Mouse (Mus musculus): Measurements from ENCODE around the gene Psmd13. TPM values are rescaled to one million over a fixed set of nuclear protein-coding genes. Genes with fewer than 3 reads are reported as not detected.

Gene Psmd13
- polyA plus RNA-seq, 1 experiment from 2014 or later = 243 TPM

DNA sequence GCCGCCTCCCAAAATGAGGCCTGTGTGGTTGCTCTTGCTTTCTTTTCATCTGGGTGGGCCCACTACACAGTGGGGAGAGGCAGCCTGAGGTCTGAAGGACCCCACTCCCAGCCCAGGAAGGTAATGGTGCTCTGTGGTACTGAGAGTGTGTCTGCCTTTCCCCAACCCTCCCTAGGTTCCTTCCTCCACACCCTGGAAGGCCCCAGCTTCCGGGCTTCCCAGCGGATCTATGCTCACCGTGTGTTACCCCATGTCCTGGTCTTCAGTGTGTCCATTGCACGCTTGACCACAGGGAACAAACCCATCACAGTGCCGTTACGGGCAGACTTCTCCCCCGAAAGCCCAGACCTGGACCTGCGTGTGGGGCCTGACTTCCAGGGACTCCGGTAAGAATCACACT, 61.0 kb downstream of the Psmd13 start:
- Histone ChIP-seq H3K36me3 (ENCODE audit: control insufficient read depth, insufficient read depth, low read length) (no peaks in the 10 kb centered on the region), H3K4me3 (ENCODE audit: low read depth, low read length) (no peak overlapping the region), H3K9ac (ENCODE audit: low read depth, low read length) (no peak overlapping the region), H3K4me1 (replicated peaks; ENCODE audit: control insufficient read depth, insufficient read depth, low read length) (no peaks in the 10 kb centered on the region), H3K4me2 (replicated peaks; ENCODE audit: low read depth, low read length) (no peak overlapping the region), H3K27me3 (ENCODE audit: control insufficient read depth, insufficient read depth, low read length) (no peaks in the 10 kb centered on the region; the same call in 1 of the 2 replicates), H3K9me3 (ENCODE audit: control insufficient read depth, low read length) (no peaks in the 10 kb centered on the region), H3K27ac (ENCODE audit: low read depth, low read length) (no peak overlapping the region)
- ATAC-seq (ENCODE audit: low FRiP score) = no peak
- WGBS = 89% methylated on average over 10 of the region's 10 CpGs
- DNase-seq (ENCODE audit: low spot score) = no peak

DNA sequence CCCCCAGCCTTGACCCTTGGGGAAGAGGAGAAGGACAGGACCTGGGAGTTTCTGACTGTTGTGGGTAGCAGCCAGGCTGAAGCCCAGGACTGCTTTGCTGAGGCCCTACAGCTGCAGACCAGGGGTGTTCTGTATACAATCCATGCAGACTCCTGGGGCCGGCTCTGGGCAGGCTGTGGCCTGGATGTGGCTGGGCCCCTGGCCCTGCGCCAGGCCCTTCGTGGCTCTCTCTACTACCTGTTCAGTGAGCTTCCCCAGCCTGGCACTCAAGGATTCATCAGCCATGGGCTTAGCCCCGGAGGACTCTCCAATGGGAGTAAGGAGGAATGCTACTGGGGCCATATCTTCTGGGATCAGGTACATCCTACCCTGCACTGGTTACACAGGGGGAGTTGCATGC, 61.6 kb downstream of the Psmd13 start:
- H3K36me3 ChIP-seq (ENCODE audit: control insufficient read depth, insufficient read depth, low read length) = no peaks in the 10 kb centered on the region
- no peak overlapping the region for H3K9ac ChIP-seq (ENCODE audit: low read depth, low read length)
- no peaks in the 10 kb centered on the region; the same call in 1 of the 2 replicates for H3K27me3 ChIP-seq (ENCODE audit: control insufficient read depth, insufficient read depth, low read length)
- H3K4me2 ChIP-seq (replicated peaks; ENCODE audit: low read depth, low read length) = no peak overlapping the region
- no peak overlapping the region for H3K27ac ChIP-seq (ENCODE audit: low read depth, low read length)
- no peaks in the 10 kb centered on the region for H3K9me3 ChIP-seq (ENCODE audit: control insufficient read depth, low read length)
- no peak overlapping the region for H3K4me3 ChIP-seq (ENCODE audit: low read depth, low read length)
- WGBS = 91% methylated on average over 4 of the region's 4 CpGs
- no peak for DNase-seq (ENCODE audit: low spot score)
- no peaks in the 10 kb centered on the region for H3K4me1 ChIP-seq (replicated peaks; ENCODE audit: control insufficient read depth, insufficient read depth, low read length)
- no peak for ATAC-seq (ENCODE audit: low FRiP score)

GRCm38 (mm10) chr7:140944236-140944635, 62.5 kb downstream of the Psmd13 start:
- Histone ChIP-seq H3K27me3 (ENCODE audit: control insufficient read depth, insufficient read depth, low read length) (no peaks in the 10 kb centered on the region; the same call in 1 of the 2 replicates), H3K27ac (ENCODE audit: low read depth, low read length) (no peak overlapping the region), H3K9ac (ENCODE audit: low read depth, low read length) (no peak overlapping the region), H3K4me1 (replicated peaks; ENCODE audit: control insufficient read depth, insufficient read depth, low read length) (no peaks in the 10 kb centered on the region), H3K9me3 (ENCODE audit: control insufficient read depth, low read length) (no peaks in the 10 kb centered on the region), H3K4me2 (replicated peaks; ENCODE audit: low read depth, low read length) (no peak overlapping the region), H3K36me3 (ENCODE audit: control insufficient read depth, insufficient read depth, low read length) (no peaks in the 10 kb centered on the region), H3K4me3 (ENCODE audit: low read depth, low read length) (no peak overlapping the region)
- DNase-seq (ENCODE audit: low spot score) (no peak), ATAC-seq (ENCODE audit: low FRiP score) (no peak)
- WGBS = 89% methylated on average over 7 of the region's 7 CpGs

DNA sequence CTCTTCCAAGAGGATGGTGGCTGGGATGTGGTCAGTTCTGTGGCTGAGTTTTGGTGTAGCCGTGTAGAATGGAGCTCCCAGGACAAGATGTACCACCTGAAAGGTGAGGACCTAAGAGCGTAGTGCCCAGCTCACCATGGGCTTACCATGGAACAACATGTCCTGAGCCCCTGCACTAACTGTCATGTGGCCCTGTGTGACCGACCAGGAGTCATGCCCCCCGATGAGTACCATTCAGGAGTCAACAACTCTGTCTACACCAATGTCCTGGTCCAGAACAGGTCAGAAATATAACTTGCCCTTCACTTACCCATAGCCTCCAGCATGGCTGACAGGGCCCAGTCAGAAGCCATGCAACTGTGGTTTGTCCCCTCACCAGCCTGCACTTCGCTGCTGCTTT, 63.5 kb downstream of the Psmd13 start:
- WGBS = 90% methylated on average over 5 of the region's 5 CpGs
- DNase-seq (ENCODE audit: low spot score) (no peak), ATAC-seq (ENCODE audit: low FRiP score) (no peak)
- H3K4me2 ChIP-seq (replicated peaks; ENCODE audit: low read depth, low read length) = no peak overlapping the region
- no peak overlapping the region for H3K9ac ChIP-seq (ENCODE audit: low read depth, low read length)
- no peaks in the 10 kb centered on the region for H3K4me1 ChIP-seq (replicated peaks; ENCODE audit: control insufficient read depth, insufficient read depth, low read length)
- H3K27ac ChIP-seq (ENCODE audit: low read depth, low read length) = no peak overlapping the region
- H3K4me3 ChIP-seq (ENCODE audit: low read depth, low read length) = no peak overlapping the region
- H3K36me3 ChIP-seq (ENCODE audit: control insufficient read depth, insufficient read depth, low read length) = no peaks in the 10 kb centered on the region
- no peaks in the 10 kb centered on the region for H3K9me3 ChIP-seq (ENCODE audit: control insufficient read depth, low read length)
- H3K27me3 ChIP-seq (ENCODE audit: control insufficient read depth, insufficient read depth, low read length) = no peaks in the 10 kb centered on the region; the same call in 1 of the 2 replicates

DNA sequence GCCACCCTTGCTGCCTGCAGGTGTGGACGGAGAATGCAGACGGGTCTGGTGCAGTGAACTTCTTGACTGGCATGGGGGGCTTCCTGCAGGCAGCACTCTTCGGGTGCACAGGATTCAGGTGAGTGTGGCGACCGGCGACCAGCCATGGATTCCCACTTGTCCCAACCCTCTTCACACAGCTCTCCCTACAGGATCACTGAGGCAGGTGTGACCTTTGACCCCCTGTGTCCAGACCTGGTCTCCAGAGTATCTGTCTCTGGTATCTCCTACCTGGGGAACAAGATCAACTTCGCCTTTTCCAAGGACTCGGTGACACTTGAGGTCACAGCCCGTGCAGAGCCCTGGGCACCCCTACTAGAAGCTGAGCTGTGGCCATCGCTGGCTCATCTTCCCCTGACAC, 64.5 kb downstream of the Psmd13 start:
- Histone ChIP-seq H3K9ac (ENCODE audit: low read depth, low read length) (no peak overlapping the region), H3K36me3 (ENCODE audit: control insufficient read depth, insufficient read depth, low read length) (no peaks in the 10 kb centered on the region), H3K9me3 (ENCODE audit: control insufficient read depth, low read length) (no peaks in the 10 kb centered on the region), H3K27ac (ENCODE audit: low read depth, low read length) (no peak overlapping the region), H3K4me3 (ENCODE audit: low read depth, low read length) (no peak overlapping the region), H3K4me1 (replicated peaks; ENCODE audit: control insufficient read depth, insufficient read depth, low read length) (no peaks in the 10 kb centered on the region; the same call in 1 of the 2 replicates), H3K27me3 (ENCODE audit: control insufficient read depth, insufficient read depth, low read length) (no peaks in the 10 kb centered on the region; the same call in 1 of the 2 replicates), H3K4me2 (replicated peaks; ENCODE audit: low read depth, low read length) (no peak overlapping the region)
- DNase-seq (ENCODE audit: low spot score) (no peak), ATAC-seq (ENCODE audit: low FRiP score) (no peak)
- WGBS = 89% methylated on average over 10 of the region's 10 CpGs

- Histone ChIP-seq H3K9me3 (ENCODE audit: control insufficient read depth, low read length) (no peaks in the 10 kb centered on the region), H3K36me3 (ENCODE audit: control insufficient read depth, insufficient read depth, low read length) (no peaks in the 10 kb centered on the region), H3K4me1 (replicated peaks; ENCODE audit: control insufficient read depth, insufficient read depth, low read length) (no peaks in the 10 kb centered on the region; the same call in 1 of the 2 replicates), H3K9ac (ENCODE audit: low read depth, low read length) (no peak overlapping the region), H3K27me3 (ENCODE audit: control insufficient read depth, insufficient read depth, low read length) (no peaks in the 10 kb centered on the region; the same call in 1 of the 2 replicates), H3K4me3 (ENCODE audit: low read depth, low read length) (no peak overlapping the region), H3K27ac (ENCODE audit: low read depth, low read length) (no peak overlapping the region), H3K4me2 (replicated peaks; ENCODE audit: low read depth, low read length) (no peak overlapping the region)
- WGBS = 64% methylated on average over 7 of the region's 7 CpGs
- ATAC-seq (ENCODE audit: low FRiP score) (no peak), DNase-seq (ENCODE audit: low spot score) (no peak)
Observed at GRCm38 (mm10) chr7:140946980-140947379, 65.2 kb downstream of the Psmd13 start.

GRCm38 (mm10) chr7:140948161-140948560, 66.4 kb downstream of the Psmd13 start:
- Histone ChIP-seq H3K27ac (ENCODE audit: low read depth, low read length) (no peak overlapping the region), H3K36me3 (ENCODE audit: control insufficient read depth, insufficient read depth, low read length) (no peaks in the 10 kb centered on the region), H3K4me3 (ENCODE audit: low read depth, low read length) (no peak overlapping the region), H3K4me1 (replicated peaks; ENCODE audit: control insufficient read depth, insufficient read depth, low read length) (no peaks in the 10 kb centered on the region; the same call in 1 of the 2 replicates), H3K4me2 (replicated peaks; ENCODE audit: low read depth, low read length) (no peak overlapping the region), H3K27me3 (ENCODE audit: control insufficient read depth, insufficient read depth, low read length) (no peaks in the 10 kb centered on the region; the same call in 1 of the 2 replicates), H3K9me3 (ENCODE audit: control insufficient read depth, low read length) (no peaks in the 10 kb centered on the region), H3K9ac (ENCODE audit: low read depth, low read length) (no peak overlapping the region)
- DNase-seq (ENCODE audit: low spot score) (no peak), ATAC-seq (ENCODE audit: low FRiP score) (no peak)
- WGBS = 89% methylated on average over 8 of the region's 8 CpGs

Other genes with a start within 250 kb of the Psmd13 start
- gene Olfr53, start 235.5 kb upstream of the Psmd13 start, polyA plus RNA-seq (2014; fragmentation: Nextera tagmentation; extraction: Ambion mirVana) = not detected in 2 replicates
- not detected in 2 replicates for gene Olfr539, start 222.0 kb upstream of the Psmd13 start, polyA plus RNA-seq (2014; fragmentation: Nextera tagmentation; extraction: Ambion mirVana)
- gene Olfr45, start 200.0 kb upstream of the Psmd13 start, polyA plus RNA-seq (2014; fragmentation: Nextera tagmentation; extraction: Ambion mirVana) = not detected in 2 replicates
- gene Olfr541, start 184.7 kb upstream of the Psmd13 start, polyA plus RNA-seq (2014; fragmentation: Nextera tagmentation; extraction: Ambion mirVana) = not detected in 2 replicates
- gene Cyp2e1, start 118.2 kb upstream of the Psmd13 start, polyA plus RNA-seq (2014; fragmentation: Nextera tagmentation; extraction: Ambion mirVana) = not detected in 2 replicates
- gene Syce1, start 94.1 kb upstream of the Psmd13 start, polyA plus RNA-seq (2014; fragmentation: Nextera tagmentation; extraction: Ambion mirVana) = 0.45 TPM in 1 of 2 replicates, not detected in the other
- gene Zfp941, start 59.8 kb upstream of the Psmd13 start, polyA plus RNA-seq (2014; fragmentation: Nextera tagmentation; extraction: Ambion mirVana) = 6.4 and 8.1 TPM in 2 replicates
- gene Urah, start 47.0 kb upstream of the Psmd13 start, polyA plus RNA-seq (2014; fragmentation: Nextera tagmentation; extraction: Ambion mirVana) = 0.25 TPM in 1 of 2 replicates, not detected in the other
- not detected in 2 replicates for gene Scgb1c1, start 36.4 kb upstream of the Psmd13 start, polyA plus RNA-seq (2014; fragmentation: Nextera tagmentation; extraction: Ambion mirVana)
- gene Odf3, start 34.2 kb upstream of the Psmd13 start, polyA plus RNA-seq (2014; fragmentation: Nextera tagmentation; extraction: Ambion mirVana) = not detected in 2 replicates
- not detected in 2 replicates for gene Gm45785, start 25.6 kb upstream of the Psmd13 start, polyA plus RNA-seq (2014; fragmentation: Nextera tagmentation; extraction: Ambion mirVana)
- gene Ric8a, start 25.0 kb upstream of the Psmd13 start, polyA plus RNA-seq (2014; fragmentation: Nextera tagmentation; extraction: Ambion mirVana) = 74.6 and 74.8 TPM in 2 replicates
- gene Bet1l, start 24.4 kb upstream of the Psmd13 start, polyA plus RNA-seq (2014; fragmentation: Nextera tagmentation; extraction: Ambion mirVana) = 24.2 and 28.9 TPM in 2 replicates
- 21.6 and 23.3 TPM in 2 replicates for gene Sirt3, start 341 bp downstream of the Psmd13 start, polyA plus RNA-seq (2014; fragmentation: Nextera tagmentation; extraction: Ambion mirVana)
- gene Cox8b, start 18.5 kb downstream of the Psmd13 start, polyA plus RNA-seq (2014; fragmentation: Nextera tagmentation; extraction: Ambion mirVana) = 0.86 TPM in 1 of 2 replicates, not detected in the other
- gene Nlrp6, start 38.9 kb downstream of the Psmd13 start, polyA plus RNA-seq (2014; fragmentation: Nextera tagmentation; extraction: Ambion mirVana) = 0.06 and 0.17 TPM in 2 replicates
- gene Pgghg, start 59.4 kb downstream of the Psmd13 start, polyA plus RNA-seq (2014; fragmentation: Nextera tagmentation; extraction: Ambion mirVana) = 9.7 and 10.6 TPM in 2 replicates
- gene Ifitm5, start 68.3 kb downstream of the Psmd13 start, polyA plus RNA-seq (2014; fragmentation: Nextera tagmentation; extraction: Ambion mirVana) = 0.27 and 0.54 TPM in 2 replicates
- gene Gm45717, start 74.0 kb downstream of the Psmd13 start, polyA plus RNA-seq (2014; fragmentation: Nextera tagmentation; extraction: Ambion mirVana) = not detected in 2 replicates
- 290 and 308 TPM in 2 replicates for gene Ifitm2, start 74.0 kb downstream of the Psmd13 start, polyA plus RNA-seq (2014; fragmentation: Nextera tagmentation; extraction: Ambion mirVana)
- 6.9 and 7.8 TPM in 2 replicates for gene Ifitm1, start 85.3 kb downstream of the Psmd13 start, polyA plus RNA-seq (2014; fragmentation: Nextera tagmentation; extraction: Ambion mirVana)
- 18.6 and 20.6 TPM in 2 replicates for gene Ifitm3, start 128.8 kb downstream of the Psmd13 start, polyA plus RNA-seq (2014; fragmentation: Nextera tagmentation; extraction: Ambion mirVana)
- 0.24 TPM in 1 of 2 replicates, not detected in the other for gene Ifitm6, start 136.0 kb downstream of the Psmd13 start, polyA plus RNA-seq (2014; fragmentation: Nextera tagmentation; extraction: Ambion mirVana)
- not detected in 2 replicates for gene Gm17387, start 147.2 kb downstream of the Psmd13 start, polyA plus RNA-seq (2014; fragmentation: Nextera tagmentation; extraction: Ambion mirVana)
- 15.1 and 18.1 TPM in 2 replicates for gene B4galnt4, start 179.1 kb downstream of the Psmd13 start, polyA plus RNA-seq (2014; fragmentation: Nextera tagmentation; extraction: Ambion mirVana)
- 2.0 and 2.6 TPM in 2 replicates for gene Pkp3, start 196.2 kb downstream of the Psmd13 start, polyA plus RNA-seq (2014; fragmentation: Nextera tagmentation; extraction: Ambion mirVana)
- gene Sigirr, start 218.6 kb downstream of the Psmd13 start, polyA plus RNA-seq (2014; fragmentation: Nextera tagmentation; extraction: Ambion mirVana) = 1.0 and 2.1 TPM in 2 replicates
- gene Ano9, start 235.8 kb downstream of the Psmd13 start, polyA plus RNA-seq (2014; fragmentation: Nextera tagmentation; extraction: Ambion mirVana) = 0.48 and 0.70 TPM in 2 replicates
- 65.2 and 73.5 TPM in 2 replicates for gene Ptdss2, start 240.4 kb downstream of the Psmd13 start, polyA plus RNA-seq (2014; fragmentation: Nextera tagmentation; extraction: Ambion mirVana)

All from hindbrain, embryonic 11.5 days (tissue).